Mouse (Mus musculus): ENCODE data around the gene Slc43a2. TPM values are rescaled to one million over a fixed set of nuclear protein-coding genes. Genes with fewer than 3 reads are reported as not detected.

Slc43a2 gene
- polyA plus RNA-seq, 1 experiment from 2014 or later = 3.7 TPM

GRCm38 (mm10) chr11:75530845-75531373, 585 bp upstream of the Slc43a2 start:
- Histone ChIP-seq H3K9ac (replicated peaks) (peak overlapping the region; percentile 86), H3K27ac (peak overlapping the region; percentile 91), H3K4me3 (replicated peaks) (peak overlapping the region; percentile 70), H3K9me3 (no peaks in the 10 kb centered on the region), H3K4me2 (peak overlapping the region; percentile 96), H3K36me3 (no peaks in the 10 kb centered on the region), H3K4me1 (replicated peaks) (peaks cover 12% of the 10 kb centered on the region), H3K27me3 (no peaks in the 10 kb centered on the region)
- under 1% methylated on average over 31 of the region's 31 CpGs for WGBS
- no peak for ATAC-seq (ENCODE audit: insufficient number of reproducible peaks, insufficient read depth, low FRiP score, low TSS enrichment, low read depth)

- Histone ChIP-seq H3K4me1 (replicated peaks) (peaks cover 12% of the 10 kb centered on the region), H3K4me3 (replicated peaks) (peak overlapping the region; percentile 70), H3K27ac (peak overlapping the region; percentile 91), H3K27me3 (no peaks in the 10 kb centered on the region), H3K9ac (replicated peaks) (peak overlapping the region; percentile 86), H3K9me3 (no peaks in the 10 kb centered on the region), H3K36me3 (no peaks in the 10 kb centered on the region), H3K4me2 (peak overlapping the region; percentile 96)
- 0 out of 2 replicates have a peak, but pooled peaks have one; percentile 5 for ATAC-seq (ENCODE audit: insufficient number of reproducible peaks, insufficient read depth, low FRiP score, low TSS enrichment, low read depth)
- WGBS = 16% methylated on average over 38 of the region's 38 CpGs
These were observed 1.1 kb downstream of the Slc43a2 start for GRCm38 (mm10) chr11:75532340-75533277.

GRCm38 (mm10) chr11:75533314-75534015, 2.0 kb downstream of the Slc43a2 start:
- ATAC-seq (ENCODE audit: insufficient number of reproducible peaks, insufficient read depth, low FRiP score, low TSS enrichment, low read depth) = no peak
- 82% methylated on average over 6 of the region's 6 CpGs for WGBS
- no peak overlapping the region for H3K4me2 ChIP-seq
- no peaks in the 10 kb centered on the region for H3K9me3 ChIP-seq
- no peaks in the 10 kb centered on the region for H3K36me3 ChIP-seq
- no peak overlapping the region for H3K4me3 ChIP-seq (replicated peaks)
- no peak overlapping the region for H3K27ac ChIP-seq
- no peaks in the 10 kb centered on the region for H3K27me3 ChIP-seq
- peaks cover 20% of the 10 kb centered on the region for H3K4me1 ChIP-seq (replicated peaks)
- no peak overlapping the region for H3K9ac ChIP-seq (replicated peaks)

- Histone ChIP-seq H3K27me3 (no peaks in the 10 kb centered on the region), H3K27ac (no peak overlapping the region), H3K4me1 (replicated peaks) (peaks cover 21% of the 10 kb centered on the region), H3K4me2 (no peak overlapping the region), H3K36me3 (no peaks in the 10 kb centered on the region), H3K9me3 (no peaks in the 10 kb centered on the region), H3K4me3 (replicated peaks) (no peak overlapping the region), H3K9ac (replicated peaks) (no peak overlapping the region)
- whole genome bisulfite sequencing = 71% methylated on average over 4 of the region's 4 CpGs
- ATAC-seq (ENCODE audit: insufficient number of reproducible peaks, insufficient read depth, low FRiP score, low TSS enrichment, low read depth) = no peak
These were observed 3.0 kb downstream of the Slc43a2 start for GRCm38 (mm10) chr11:75534286-75535033.

- 47% methylated on average over 13 of the region's 13 CpGs for WGBS
- H3K4me2 ChIP-seq = no peak overlapping the region
- no peak overlapping the region for H3K27ac ChIP-seq
- H3K4me3 ChIP-seq (replicated peaks) = no peak overlapping the region
- no peak for ATAC-seq (ENCODE audit: insufficient number of reproducible peaks, insufficient read depth, low FRiP score, low TSS enrichment, low read depth)
- no peaks in the 10 kb centered on the region for H3K36me3 ChIP-seq
- H3K9me3 ChIP-seq = no peaks in the 10 kb centered on the region
- H3K27me3 ChIP-seq = no peaks in the 10 kb centered on the region
- peaks cover 21% of the 10 kb centered on the region for H3K4me1 ChIP-seq (replicated peaks)
- H3K9ac ChIP-seq (replicated peaks) = no peak overlapping the region
These were observed 3.8 kb downstream of the Slc43a2 start for GRCm38 (mm10) chr11:75535106-75535795.

- Histone ChIP-seq H3K27ac (no peak overlapping the region), H3K9me3 (no peaks in the 10 kb centered on the region), H3K9ac (replicated peaks) (no peak overlapping the region; the same call in 1 of the 2 replicates), H3K4me2 (no peak overlapping the region), H3K27me3 (no peaks in the 10 kb centered on the region), H3K4me1 (replicated peaks) (peaks cover 23% of the 10 kb centered on the region), H3K36me3 (no peaks in the 10 kb centered on the region), H3K4me3 (replicated peaks) (no peak overlapping the region)
- no peak for ATAC-seq (ENCODE audit: insufficient number of reproducible peaks, insufficient read depth, low FRiP score, low TSS enrichment, low read depth)
- 91% methylated on average over 12 of the region's 12 CpGs for WGBS
These were observed 4.9 kb downstream of the Slc43a2 start for GRCm38 (mm10) chr11:75536255-75537024.

- Histone ChIP-seq H3K4me2 (no peak overlapping the region), H3K27ac (no peak overlapping the region), H3K9ac (replicated peaks) (no peak overlapping the region), H3K36me3 (no peaks in the 10 kb centered on the region), H3K27me3 (no peaks in the 10 kb centered on the region), H3K4me1 (replicated peaks) (peaks cover 23% of the 10 kb centered on the region), H3K9me3 (no peaks in the 10 kb centered on the region), H3K4me3 (replicated peaks) (no peak overlapping the region)
- no peak for ATAC-seq (ENCODE audit: insufficient number of reproducible peaks, insufficient read depth, low FRiP score, low TSS enrichment, low read depth)
- 88% methylated on average over 8 of the region's 8 CpGs for WGBS
These were observed 5.5 kb downstream of the Slc43a2 start for GRCm38 (mm10) chr11:75537025-75537414.

GRCm38 (mm10) chr11:75537491-75538183, 6.1 kb downstream of the Slc43a2 start:
- Histone ChIP-seq H3K4me3 (replicated peaks) (no peak overlapping the region), H3K27ac (peak overlapping the region; percentile 42)

GRCm38 (mm10) chr11:75538184-75538969, 6.9 kb downstream of the Slc43a2 start:
- Histone ChIP-seq H3K4me3 (replicated peaks) (no peak overlapping the region), H3K4me1 (replicated peaks) (peaks cover 16% of the 10 kb centered on the region), H3K27ac (peak overlapping the region; percentile 42), H3K4me2 (no peak overlapping the region), H3K9ac (replicated peaks) (peak overlapping the region; percentile 8; the same call in 1 of the 2 replicates), H3K27me3 (no peaks in the 10 kb centered on the region), H3K36me3 (no peaks in the 10 kb centered on the region), H3K9me3 (no peaks in the 10 kb centered on the region)
- ATAC-seq (ENCODE audit: insufficient number of reproducible peaks, insufficient read depth, low FRiP score, low TSS enrichment, low read depth) = no peak
- 74% methylated on average over 9 of the region's 9 CpGs for WGBS

More at GRCm38 (mm10) chr11:75537491-75538183, 6.1 kb downstream of the Slc43a2 start:
- ATAC-seq (ENCODE audit: insufficient number of reproducible peaks, insufficient read depth, low FRiP score, low TSS enrichment, low read depth) = 0 out of 2 replicates have a peak, but pooled peaks have one; percentile 39
- Histone ChIP-seq H3K4me1 (replicated peaks) (peaks cover 18% of the 10 kb centered on the region), H3K27me3 (no peaks in the 10 kb centered on the region), H3K36me3 (no peaks in the 10 kb centered on the region), H3K9ac (replicated peaks) (no peak overlapping the region; the same call in 1 of the 2 replicates), H3K9me3 (no peaks in the 10 kb centered on the region), H3K4me2 (no peak overlapping the region)
- WGBS = 48% methylated on average over 11 of the region's 11 CpGs
